Mouse (Mus musculus): Measurements from ENCODE around the gene Cbl. TPM values are rescaled to one million over a fixed set of nuclear protein-coding genes. Genes with fewer than 3 reads are reported as not detected.

The Cbl gene
- 10.4 and 11.9 TPM in 2 replicates for polyA plus RNA-seq (2015; fragmentation: Nextera tagmentation; extraction: Ambion mirVana)

DNA sequence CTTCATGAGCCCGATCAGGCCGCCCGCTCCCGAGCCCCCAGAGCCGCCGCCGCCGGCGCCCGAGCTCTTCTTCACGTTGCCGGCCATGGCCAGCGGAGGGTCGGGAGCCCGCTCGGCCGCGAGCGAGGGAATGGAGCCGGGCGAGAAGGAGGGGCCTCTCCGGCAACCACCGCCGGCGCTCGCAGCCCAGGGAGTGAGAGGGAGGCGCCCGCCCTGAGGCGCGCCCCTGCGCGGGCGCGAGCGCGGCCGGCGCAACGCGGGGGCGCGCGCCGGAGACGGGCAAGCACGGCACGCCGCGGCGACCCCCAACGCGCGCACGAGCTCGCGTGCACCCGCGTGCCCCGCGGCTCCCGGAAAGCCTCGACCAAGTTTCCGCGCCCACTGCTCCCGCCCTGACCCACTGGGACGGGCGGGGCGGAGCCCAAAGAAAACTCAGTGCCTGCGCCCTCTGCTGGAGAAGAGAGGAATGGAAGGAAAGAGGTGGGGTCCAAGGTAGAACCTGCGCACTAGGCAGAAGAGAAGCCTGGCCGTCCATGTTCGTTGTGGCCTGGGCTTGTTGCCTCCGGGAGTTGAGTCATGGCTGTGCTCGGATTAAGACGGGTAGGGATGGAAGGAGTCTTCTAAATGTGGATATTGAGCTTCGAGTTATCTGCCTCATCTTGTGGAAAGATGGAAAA, at the start of gene Cbl:
Cbl (minus strand) TSS at position 248 of the 677 bp plus-strand sequence.
- H3K9me3 ChIP-seq, result no peaks in the 10 kb centered on the region
- H3K9ac ChIP-seq, result peak within 1 kb of the TSS; percentile 98
- H3K27ac ChIP-seq (replicated peaks), result peak within 1 kb of the TSS; percentile 97
- under 1% methylated on average over 63 of the region's 76 CpGs for WGBS
- H3K27me3 ChIP-seq (replicated peaks), result no peaks in the 10 kb centered on the region
- ATAC-seq (ENCODE audit: extremely low read depth, insufficient number of reproducible peaks, low FRiP score, low TSS enrichment), result peak; percentile 88
- peak within 1 kb of the TSS; percentile 94 for H3K4me3 ChIP-seq
- H3K36me3 ChIP-seq, result no peaks in the 10 kb centered on the region
- H3K4me1 ChIP-seq, result peaks cover 39% of the 10 kb centered on the region
- peak within 1 kb of the TSS; percentile 84 for H3K4me2 ChIP-seq

DNA sequence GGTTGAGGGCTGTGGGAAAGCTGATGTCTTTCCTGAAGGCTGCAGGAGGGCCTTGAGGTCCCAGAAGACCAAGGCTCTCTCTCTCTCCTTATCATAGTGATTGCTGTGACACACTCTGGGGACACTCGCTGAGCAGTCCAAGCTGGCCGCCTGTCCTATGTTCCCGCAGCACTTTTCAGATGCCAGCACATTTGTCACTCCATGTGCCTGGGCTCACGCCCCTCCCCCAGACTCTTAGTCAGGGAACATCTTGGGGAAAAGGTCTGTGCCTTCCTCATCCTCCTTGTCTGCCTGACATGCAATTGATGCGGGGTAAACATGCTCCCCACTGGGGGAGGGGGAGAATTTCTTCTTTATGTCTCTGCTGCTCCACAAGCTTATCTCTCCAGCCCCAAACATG, 49.3 kb upstream of the Cbl start:
- H3K4me3 ChIP-seq, result no peak overlapping the region
- H3K27me3 ChIP-seq (replicated peaks), result peaks cover 24% of the 10 kb centered on the region
- H3K4me1 ChIP-seq, result peaks cover 19% of the 10 kb centered on the region
- WGBS, result 34% methylated on average over 5 of the region's 5 CpGs
- no peak for ATAC-seq (ENCODE audit: extremely low read depth, insufficient number of reproducible peaks, low FRiP score, low TSS enrichment)
- no peaks in the 10 kb centered on the region for H3K9me3 ChIP-seq
- H3K4me2 ChIP-seq, result no peak overlapping the region
- no peak overlapping the region for H3K9ac ChIP-seq
- H3K27ac ChIP-seq (replicated peaks), result no peak overlapping the region
- H3K36me3 ChIP-seq, result peaks cover 16% of the 10 kb centered on the region

DNA sequence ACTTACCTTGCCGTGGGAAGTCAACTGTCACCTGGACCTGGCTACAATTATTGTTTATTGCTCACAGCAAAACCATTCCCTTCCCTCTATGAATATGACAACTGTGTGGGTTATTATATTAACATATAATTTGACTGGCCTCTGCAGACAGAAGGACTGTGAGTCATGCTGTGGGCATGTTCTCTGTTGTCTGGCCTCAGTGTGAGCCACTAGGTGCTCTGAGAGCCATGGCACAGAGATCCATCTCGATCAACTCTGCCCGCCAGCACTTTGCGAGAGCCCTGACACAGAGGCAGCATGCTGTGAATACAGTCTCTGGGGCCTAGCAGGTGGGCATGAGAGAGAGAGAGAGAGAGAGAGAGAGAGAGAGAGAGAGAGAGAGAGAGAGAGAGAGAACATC, 36.1 kb upstream of the Cbl start:
- Histone ChIP-seq H3K4me1 (peaks cover 16% of the 10 kb centered on the region), H3K27me3 (replicated peaks) (no peaks in the 10 kb centered on the region; the same call in 1 of the 2 replicates), H3K9me3 (no peaks in the 10 kb centered on the region), H3K9ac (no peak overlapping the region), H3K36me3 (no peaks in the 10 kb centered on the region), H3K4me2 (no peak overlapping the region), H3K4me3 (no peak overlapping the region), H3K27ac (replicated peaks) (no peak overlapping the region)
- 87% methylated on average over 4 of the region's 4 CpGs for WGBS
- no peak for ATAC-seq (ENCODE audit: extremely low read depth, insufficient number of reproducible peaks, low FRiP score, low TSS enrichment)

DNA sequence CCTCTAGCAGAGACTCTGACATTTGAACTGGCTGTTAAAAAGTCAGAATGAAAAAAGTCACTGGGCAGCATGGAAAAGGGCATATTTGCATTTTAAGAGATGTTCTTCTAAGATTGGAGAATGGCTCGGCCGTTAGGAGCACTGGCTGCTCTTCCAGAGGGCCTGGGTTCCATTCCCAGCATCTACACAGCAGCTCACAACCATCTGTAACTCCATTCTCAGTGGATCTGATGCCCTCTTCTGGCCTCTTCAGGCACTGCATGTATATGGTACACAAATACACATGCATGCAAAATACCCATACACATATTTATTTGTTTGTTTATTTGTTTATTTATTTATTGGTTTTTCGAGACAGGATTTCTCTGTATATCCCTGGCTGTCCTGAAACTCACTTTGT, 35.2 kb upstream of the Cbl start:
- Histone ChIP-seq H3K9ac (no peak overlapping the region), H3K9me3 (no peaks in the 10 kb centered on the region), H3K4me3 (no peak overlapping the region), H3K4me1 (peaks cover 16% of the 10 kb centered on the region), H3K27me3 (replicated peaks) (no peaks in the 10 kb centered on the region; the same call in 1 of the 2 replicates), H3K4me2 (no peak overlapping the region), H3K36me3 (no peaks in the 10 kb centered on the region), H3K27ac (replicated peaks) (no peak overlapping the region)
- WGBS, result 82% methylated on average over 3 of the region's 3 CpGs
- ATAC-seq (ENCODE audit: extremely low read depth, insufficient number of reproducible peaks, low FRiP score, low TSS enrichment), result no peak

DNA sequence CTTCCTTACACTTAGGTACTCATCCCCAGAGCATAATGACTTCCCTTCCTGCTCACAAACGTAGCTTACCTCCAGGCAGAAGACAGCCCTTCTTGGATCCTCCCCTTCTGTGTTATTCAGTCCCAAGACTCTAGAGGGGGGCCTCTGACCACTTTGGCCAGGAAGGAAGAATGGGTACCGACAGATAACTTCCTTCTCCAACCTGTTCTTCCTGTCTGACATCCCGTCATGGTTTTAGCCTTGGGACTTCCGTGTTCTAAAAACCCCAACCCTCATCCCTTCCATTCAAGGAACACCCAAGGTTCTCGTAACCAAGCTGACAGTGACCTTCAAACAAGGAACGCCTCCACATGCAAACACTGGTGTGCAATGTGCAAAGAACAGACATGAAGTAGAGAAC, 34.6 kb upstream of the Cbl start, which contains the start of gene Nlrx1:
Nlrx1 (minus strand) TSS at position 168 of the 400 bp plus-strand sequence.
- Histone ChIP-seq H3K9me3 (no peaks in the 10 kb centered on the region), H3K9ac (peak within 1 kb of the TSS; percentile 96), H3K4me3 (peak within 1 kb of the TSS; percentile 67), H3K4me1 (peaks cover 16% of the 10 kb centered on the region), H3K27ac (replicated peaks) (peak within 1 kb of the TSS; percentile 91), H3K36me3 (0 out of 2 replicates have a peak, but pooled peaks cover 6% of the 10 kb centered on the region), H3K27me3 (replicated peaks) (no peaks in the 10 kb centered on the region; the same call in 1 of the 2 replicates), H3K4me2 (peak within 1 kb of the TSS; percentile 91)
- WGBS, result 70% methylated on average over 6 of the region's 6 CpGs
- no peak for ATAC-seq (ENCODE audit: extremely low read depth, insufficient number of reproducible peaks, low FRiP score, low TSS enrichment)

DNA sequence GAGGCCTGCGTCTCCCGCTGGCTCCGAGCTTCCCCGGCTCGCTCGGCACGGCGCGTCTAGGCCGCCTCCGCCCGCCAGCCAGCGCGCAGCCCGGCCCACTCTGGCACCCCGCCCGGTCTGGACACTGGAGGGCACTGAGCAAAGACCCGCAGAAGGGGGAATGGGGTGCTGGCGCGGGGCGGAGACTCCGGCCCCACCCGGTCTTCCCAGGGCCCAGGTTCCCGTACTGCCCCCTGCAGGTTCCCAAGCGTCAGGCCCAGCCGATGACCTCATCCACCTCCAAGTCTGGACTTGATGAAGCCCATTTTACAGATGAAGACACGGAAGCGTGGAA, 34.1 kb upstream of the Cbl start:
- ATAC-seq (ENCODE audit: extremely low read depth, insufficient number of reproducible peaks, low FRiP score, low TSS enrichment), result peak; percentile 85
- Histone ChIP-seq H3K4me1 (peaks cover 16% of the 10 kb centered on the region), H3K27me3 (replicated peaks) (no peaks in the 10 kb centered on the region; the same call in 1 of the 2 replicates), H3K9me3 (no peaks in the 10 kb centered on the region), H3K27ac (replicated peaks) (peak overlapping the region; percentile 91), H3K9ac (peak overlapping the region; percentile 96), H3K4me3 (peak overlapping the region; percentile 67), H3K4me2 (peak overlapping the region; percentile 91), H3K36me3 (0 out of 2 replicates have a peak, but pooled peaks cover 8% of the 10 kb centered on the region)
- 5% methylated on average over 27 of the region's 28 CpGs for WGBS

DNA sequence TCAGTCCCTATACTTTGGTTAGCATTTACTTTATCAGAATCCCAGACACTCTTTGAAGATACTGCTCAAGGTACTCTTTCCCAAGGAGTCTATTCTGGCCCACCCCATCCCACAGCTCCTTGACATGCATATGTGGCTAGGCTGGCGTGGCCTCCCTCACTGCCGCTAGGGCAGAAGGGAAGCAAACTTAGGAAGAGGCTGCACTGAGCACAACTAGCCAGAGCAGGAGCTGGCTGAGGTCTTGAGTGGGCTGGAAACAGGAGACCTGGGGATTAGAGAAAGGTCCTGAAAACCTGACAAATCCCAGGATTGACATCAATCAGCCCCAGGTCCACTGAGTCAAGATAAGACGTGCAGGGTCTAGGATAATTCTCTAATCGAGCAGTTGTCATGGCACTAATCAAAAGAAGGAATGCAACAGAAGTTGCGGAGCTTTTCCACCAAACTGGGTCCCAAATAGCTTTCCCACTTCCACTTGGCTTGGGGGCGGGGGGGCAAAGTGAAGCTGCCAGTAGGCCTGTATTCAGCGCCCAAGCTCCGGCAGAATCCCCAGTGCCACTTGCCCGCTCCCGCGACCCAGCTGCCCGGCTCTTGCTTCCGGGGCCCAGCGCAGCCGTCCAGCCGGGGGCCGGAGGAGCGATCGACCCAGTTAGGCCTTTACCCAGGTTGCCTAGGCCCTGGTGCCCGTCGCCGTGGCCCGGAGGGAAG, 33.6 kb upstream of the Cbl start:
- H3K4me3 ChIP-seq, result peak overlapping the region; percentile 67
- peak overlapping the region; percentile 91 for H3K27ac ChIP-seq (replicated peaks)
- no peaks in the 10 kb centered on the region; the same call in 1 of the 2 replicates for H3K27me3 ChIP-seq (replicated peaks)
- peaks cover 16% of the 10 kb centered on the region for H3K4me1 ChIP-seq
- 0 out of 2 replicates have a peak, but pooled peaks cover 8% of the 10 kb centered on the region for H3K36me3 ChIP-seq
- peak; percentile 4; the same call in 1 of the 2 replicates for ATAC-seq (ENCODE audit: extremely low read depth, insufficient number of reproducible peaks, low FRiP score, low TSS enrichment)
- 6% methylated on average over 23 of the region's 23 CpGs for WGBS
- H3K4me2 ChIP-seq, result peak overlapping the region; percentile 91
- no peaks in the 10 kb centered on the region for H3K9me3 ChIP-seq
- H3K9ac ChIP-seq, result peak overlapping the region; percentile 96

DNA sequence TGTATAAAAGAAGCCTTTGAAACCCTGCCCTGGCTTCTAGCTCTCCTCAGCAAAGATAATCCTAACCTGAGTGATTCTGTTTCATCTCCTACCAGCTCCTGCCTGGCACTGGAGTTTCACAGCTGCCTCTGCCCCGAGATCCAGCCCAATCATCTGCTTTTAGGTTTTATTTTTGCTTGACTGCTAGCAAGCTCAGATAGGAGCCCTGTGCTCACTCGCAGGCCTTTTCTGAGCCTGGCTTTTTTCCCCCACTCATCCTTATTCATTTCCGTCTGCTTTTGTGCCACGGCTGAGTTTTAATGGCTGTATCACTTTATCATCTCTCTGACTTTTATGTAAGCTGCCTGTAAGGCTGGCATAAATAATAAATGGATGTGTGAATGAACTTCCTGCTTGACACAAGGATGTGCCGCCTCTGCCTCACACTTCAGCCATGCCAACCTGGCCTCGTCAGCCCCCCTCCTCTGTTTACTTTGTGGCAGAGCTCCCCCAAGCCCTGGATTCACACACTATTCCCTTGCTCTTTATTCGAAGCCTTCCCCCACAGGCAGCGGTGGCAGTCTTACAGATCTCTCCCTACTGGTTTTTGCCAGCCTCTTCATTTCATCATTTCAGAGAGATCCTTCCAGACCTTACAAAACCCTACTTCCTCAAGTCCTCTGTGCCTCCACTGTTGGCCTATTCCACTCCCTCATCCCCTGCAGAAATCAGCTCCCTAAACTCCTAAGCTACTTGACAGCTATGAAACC, 32.8 kb upstream of the Cbl start:
- Histone ChIP-seq H3K36me3 (peaks cover 11% of the 10 kb centered on the region; the same call in 1 of the 2 replicates), H3K4me3 (peak overlapping the region; percentile 67), H3K9me3 (no peaks in the 10 kb centered on the region), H3K9ac (peak overlapping the region; percentile 96), H3K27me3 (replicated peaks) (no peaks in the 10 kb centered on the region; the same call in 1 of the 2 replicates), H3K27ac (replicated peaks) (peak overlapping the region; percentile 91), H3K4me2 (peak overlapping the region; percentile 91), H3K4me1 (peaks cover 16% of the 10 kb centered on the region)
- ATAC-seq (ENCODE audit: extremely low read depth, insufficient number of reproducible peaks, low FRiP score, low TSS enrichment), result no peak
- 60% methylated on average over 8 of the region's 8 CpGs for WGBS

DNA sequence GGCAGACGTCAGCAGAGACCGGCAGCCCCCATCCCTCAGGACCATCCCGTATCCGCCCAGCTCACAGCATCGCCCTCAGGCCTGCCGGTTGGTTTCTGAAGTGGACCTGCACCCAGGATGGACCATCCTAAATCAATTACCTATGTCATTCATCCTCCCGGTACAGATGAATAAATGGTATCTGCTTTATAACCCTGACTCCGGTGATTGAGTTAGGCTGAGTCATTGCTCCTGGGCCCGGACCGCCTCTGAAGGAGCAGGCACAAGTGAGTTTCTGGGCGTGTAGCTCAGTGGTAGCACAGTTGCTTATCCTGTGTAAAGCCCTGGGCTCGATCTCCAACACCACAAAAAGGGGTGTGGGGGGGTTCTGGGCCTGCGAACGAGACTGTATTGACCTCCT, 27.5 kb upstream of the Cbl start:
- Histone ChIP-seq H3K4me2 (no peak overlapping the region), H3K9me3 (no peaks in the 10 kb centered on the region), H3K4me1 (peaks cover 1% of the 10 kb centered on the region), H3K27ac (replicated peaks) (no peak overlapping the region), H3K9ac (no peak overlapping the region), H3K36me3 (peaks cover 17% of the 10 kb centered on the region), H3K27me3 (replicated peaks) (no peaks in the 10 kb centered on the region; the same call in 1 of the 2 replicates), H3K4me3 (no peak overlapping the region)
- WGBS, result 81% methylated on average over 14 of the region's 14 CpGs
- no peak for ATAC-seq (ENCODE audit: extremely low read depth, insufficient number of reproducible peaks, low FRiP score, low TSS enrichment)

DNA sequence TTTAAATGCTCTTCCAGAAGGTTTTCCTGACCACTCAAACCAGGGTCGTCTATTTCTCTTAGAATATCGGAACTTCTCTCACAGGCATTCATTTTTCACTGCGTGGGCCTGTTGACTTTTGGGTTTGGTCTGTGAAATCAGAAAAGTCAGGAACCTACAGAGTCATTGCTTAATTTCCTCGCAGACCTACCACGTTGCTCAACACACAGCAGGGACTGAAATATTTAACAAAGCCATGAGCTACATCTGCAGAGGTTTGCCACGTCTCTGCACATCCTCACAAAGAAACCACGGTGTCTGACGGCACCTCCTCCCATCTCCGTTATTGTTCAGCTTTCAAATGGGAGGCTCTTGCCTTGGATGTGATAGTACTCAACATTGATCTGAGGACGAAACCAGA, 25.2 kb upstream of the Cbl start:
- Histone ChIP-seq H3K27me3 (replicated peaks) (no peaks in the 10 kb centered on the region; the same call in 1 of the 2 replicates), H3K9me3 (no peaks in the 10 kb centered on the region), H3K4me3 (no peak overlapping the region), H3K4me1 (peaks cover 19% of the 10 kb centered on the region), H3K9ac (no peak overlapping the region), H3K36me3 (peaks cover 17% of the 10 kb centered on the region), H3K27ac (replicated peaks) (no peak overlapping the region), H3K4me2 (no peak overlapping the region)
- WGBS, result 74% methylated on average over 10 of the region's 10 CpGs
- ATAC-seq (ENCODE audit: extremely low read depth, insufficient number of reproducible peaks, low FRiP score, low TSS enrichment), result no peak

DNA sequence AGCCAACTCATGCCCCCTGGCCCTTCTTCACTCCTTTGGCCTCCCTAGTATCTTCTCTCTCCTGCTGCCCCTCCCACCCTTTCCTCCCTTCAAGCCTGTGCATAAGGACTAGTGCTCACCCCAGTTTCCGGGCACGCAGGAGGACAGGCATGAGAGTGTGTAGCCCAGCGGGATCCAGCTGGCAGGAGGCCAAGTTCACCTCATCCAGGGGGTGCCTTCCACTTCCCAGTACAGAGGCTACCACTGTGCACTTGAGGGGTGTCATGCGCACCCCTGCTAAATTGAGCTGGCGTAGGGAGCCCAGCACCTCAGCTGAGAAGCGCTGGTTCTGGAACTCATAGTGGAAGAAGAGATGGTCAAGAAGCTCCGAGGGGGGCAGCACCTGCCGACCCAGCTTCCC, 22.4 kb upstream of the Cbl start:
- H3K36me3 ChIP-seq, result peaks cover 6% of the 10 kb centered on the region; the same call in 1 of the 2 replicates

More for the DNA sequence above, 22.4 kb upstream of the Cbl start:
- ATAC-seq (ENCODE audit: extremely low read depth, insufficient number of reproducible peaks, low FRiP score, low TSS enrichment), result no peak
- Histone ChIP-seq H3K27ac (replicated peaks) (no peak overlapping the region), H3K4me3 (no peak overlapping the region), H3K27me3 (replicated peaks) (peaks cover 7% of the 10 kb centered on the region; the same call in 1 of the 2 replicates), H3K4me2 (no peak overlapping the region), H3K9me3 (no peaks in the 10 kb centered on the region), H3K9ac (no peak overlapping the region), H3K4me1 (peaks cover 19% of the 10 kb centered on the region)
- WGBS, result 72% methylated on average over 8 of the region's 8 CpGs
